Mouse (Mus musculus) heart, postnatal 14 days (tissue): ENCODE measurements around the gene Mphosph6. TPM values are rescaled to one million over a fixed set of nuclear protein-coding genes. Genes with fewer than 3 reads are reported as not detected.

Experiments
- DNase-seq, 2 experiments: peaks; one replicate each; pipeline ENCODE4 v3.0.0; 2021 to 2022
- intact Hi-C: fragments of 180-260 bp; cut with DNase I; formaldehyde crosslinking; loops from one replicate; pipeline ENCODE4 v1.15.1; 2025
- long read RNA-seq, 2 experiments: library from polyadenylated mRNA; stranded (forward); transcript quantifications; one replicate each; pipeline ENCODE4 v2.0.0; 2021
- total RNA-seq, 2 experiments: library from RNA; stranded (reverse); gene quantifications; 2 replicates each; pipeline ENCODE4 v1.2.3; 2021

Gene Mphosph6
- total RNA-seq: 1 to 10 TPM; 6.8 to 8.5 TPM
- long read RNA-seq, experiment 1, transcript Mphosph6-201 (5 exons, 1,068 nt): major isoform, 7 of 10 reads
- long read RNA-seq, experiment 1, partial matches to known transcripts: 0 of 10 reads
- long read RNA-seq, experiment 1, other reads (novel, unspliced or antisense): 2 of 10 reads
- long read RNA-seq, experiment 2, partial matches to known transcripts: 0 of 6 reads
- long read RNA-seq, experiment 2, other reads (novel, unspliced or antisense): 1 of 6 reads

- peak; percentile 98 for DNase-seq
- intact Hi-C loops: no loop called here
Measured at GRCm38 (mm10) chr8:117801443-117802298, at the start of gene Mphosph6. TSS of gene Mphosph6 (minus strand) at chr8:117801943.

DNA sequence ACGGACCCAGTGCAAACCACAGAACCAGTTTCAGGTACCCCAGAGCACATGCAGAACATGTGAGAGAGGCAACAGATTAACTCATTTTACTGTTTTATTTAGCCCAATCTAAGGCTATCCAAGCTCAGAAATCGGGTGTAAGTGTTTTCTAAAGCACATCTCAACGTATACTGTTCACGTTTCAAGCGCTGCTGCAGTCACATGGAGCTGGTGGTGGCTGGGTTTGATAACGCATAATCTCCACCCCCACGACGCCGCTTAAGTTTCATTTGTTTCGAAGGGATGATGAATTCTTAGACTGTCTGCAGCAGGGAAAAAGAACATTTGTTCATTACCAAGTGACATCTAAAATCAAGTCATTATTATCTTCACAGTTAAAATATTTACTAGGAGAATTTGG is 48.7 kb upstream of the Mphosph6 start:
- no peak for DNase-seq
- intact Hi-C loops: no loop called here

- DNase-seq: no peak
- intact Hi-C loops: no loop called here
Measured at GRCm38 (mm10) chr8:117847865-117848264, 46.1 kb upstream of the Mphosph6 start.

- intact Hi-C loops: no loop called here
- no peak for DNase-seq
Measured at GRCm38 (mm10) chr8:117843694-117844093, 42.0 kb upstream of the Mphosph6 start.

DNA sequence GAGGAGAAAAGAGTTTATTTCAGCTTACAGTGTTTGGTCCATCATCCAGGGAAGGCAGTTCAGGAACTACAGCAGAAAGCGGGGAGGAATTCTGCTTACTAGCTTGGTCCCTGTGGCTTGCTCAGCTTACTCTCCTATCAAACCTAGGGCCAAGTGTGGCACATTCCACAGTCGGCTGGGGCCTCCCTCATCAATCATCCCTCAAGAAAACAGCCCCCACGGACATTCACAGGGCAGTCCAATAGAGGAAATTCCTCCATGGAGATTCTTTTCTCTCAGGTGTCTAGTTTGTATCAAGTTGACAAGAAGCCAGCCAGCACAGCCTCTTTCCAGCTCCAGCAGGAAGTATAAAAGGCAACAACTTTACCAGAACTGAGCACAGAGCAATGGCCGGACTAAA is 11.8 kb upstream of the Mphosph6 start:
- intact Hi-C loops: no loop called here

DNA sequence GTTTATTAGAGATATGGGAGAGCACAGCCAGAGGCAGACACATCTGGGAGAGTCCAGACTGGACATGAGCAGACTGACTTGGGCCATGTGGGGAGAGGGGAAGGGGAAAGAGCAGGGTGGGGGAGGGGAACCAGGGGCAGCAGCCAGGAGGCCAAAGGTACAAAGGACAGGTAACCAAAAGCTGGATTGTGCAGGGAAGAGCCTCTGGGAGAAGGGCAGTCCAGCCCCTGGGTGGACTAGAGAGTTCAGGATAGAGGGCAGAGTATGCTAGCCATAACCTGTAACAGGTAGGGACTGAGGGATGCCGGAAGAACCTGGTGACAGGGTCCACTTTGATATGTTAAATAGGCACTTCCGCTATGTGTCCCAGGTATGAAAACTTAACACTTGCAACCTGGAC is 8.9 kb upstream of the Mphosph6 start:
- DNase-seq: no peak
- intact Hi-C loops: no loop called here

More for the DNA sequence above, 11.8 kb upstream of the Mphosph6 start:
- DNase-seq: no peak

DNA sequence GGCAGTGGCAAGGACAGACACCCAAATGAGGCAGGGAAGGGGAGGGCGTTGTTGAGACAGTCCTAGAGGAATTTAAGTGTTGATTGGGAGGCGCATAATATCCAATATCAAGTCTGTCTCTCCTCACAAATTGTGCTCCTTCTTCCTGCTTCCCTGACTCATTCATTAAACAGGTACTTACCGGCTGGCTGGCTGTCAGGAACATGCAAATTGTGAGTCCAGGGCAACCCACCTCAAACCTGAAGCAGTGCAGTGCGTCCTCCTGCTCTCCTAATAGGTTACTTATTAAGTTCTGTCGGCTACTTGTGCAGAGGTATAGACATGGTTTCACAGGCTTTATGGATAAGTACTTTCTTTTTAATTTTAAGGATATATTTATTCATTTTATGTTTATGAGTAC is 3.7 kb upstream of the Mphosph6 start:
- intact Hi-C loops: no loop called here
- no peak for DNase-seq

- no peak for DNase-seq
- intact Hi-C loops: no loop called here
Measured at GRCm38 (mm10) chr8:117802299-117802689, 551 bp upstream of the Mphosph6 start.

GRCm38 (mm10) chr8:117798066-117798465 is 3.7 kb downstream of the Mphosph6 start:
- intact Hi-C loops: no loop called here

GRCm38 (mm10) chr8:117796464-117796863 is 5.3 kb downstream of the Mphosph6 start:
- DNase-seq: no peak
- intact Hi-C loops: no loop called here

More at GRCm38 (mm10) chr8:117798066-117798465, 3.7 kb downstream of the Mphosph6 start:
- no peak for DNase-seq

GRCm38 (mm10) chr8:117794581-117794980 is 7.2 kb downstream of the Mphosph6 start:
- no peak for DNase-seq
- intact Hi-C loops: no loop called here

GRCm38 (mm10) chr8:117792616-117793144 is 9.1 kb downstream of the Mphosph6 start:
- no peak for DNase-seq
- intact Hi-C loops: no loop called here

DNA sequence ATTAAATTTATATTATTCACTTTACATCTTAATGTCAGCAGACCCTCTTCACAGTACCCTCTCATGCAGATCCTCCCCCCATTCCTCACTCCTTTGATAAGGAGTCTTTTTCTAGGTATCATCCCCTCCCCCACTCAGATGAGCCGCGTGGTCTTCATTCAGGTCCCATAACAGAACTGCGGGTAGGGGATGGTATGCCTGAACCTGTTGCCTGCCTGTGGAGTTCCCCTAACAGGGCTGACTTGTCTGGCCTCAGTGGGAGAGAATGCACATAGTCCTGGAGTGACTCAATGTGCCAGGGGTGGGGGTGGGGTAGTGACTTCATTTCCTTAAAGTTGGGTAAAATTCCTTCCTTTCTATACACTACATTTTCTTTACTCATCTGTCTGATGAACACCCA is 15.3 kb downstream of the Mphosph6 start:
- intact Hi-C loops: no loop called here
- no peak for DNase-seq

- intact Hi-C loops: no loop called here
Measured at GRCm38 (mm10) chr8:117783021-117783420, 18.7 kb downstream of the Mphosph6 start.

GRCm38 (mm10) chr8:117781375-117782129 is 20.2 kb downstream of the Mphosph6 start:
- intact Hi-C loops: no loop called here
- DNase-seq: no peak

More at GRCm38 (mm10) chr8:117783021-117783420, 18.7 kb downstream of the Mphosph6 start:
- no peak for DNase-seq

GRCm38 (mm10) chr8:117779344-117779743 is 22.4 kb downstream of the Mphosph6 start:
- no peak for DNase-seq
- intact Hi-C loops: loop anchor here (10.0 kb wide), 1 partner anchor 495 kb away; no protein-coding TSS in a partner anchor

- intact Hi-C loops: loop anchor here (10.0 kb wide), 1 partner anchor 496 kb away; no protein-coding TSS in a partner anchor
- DNase-seq: no peak
Measured at GRCm38 (mm10) chr8:117778531-117779322, 23.0 kb downstream of the Mphosph6 start.

DNA sequence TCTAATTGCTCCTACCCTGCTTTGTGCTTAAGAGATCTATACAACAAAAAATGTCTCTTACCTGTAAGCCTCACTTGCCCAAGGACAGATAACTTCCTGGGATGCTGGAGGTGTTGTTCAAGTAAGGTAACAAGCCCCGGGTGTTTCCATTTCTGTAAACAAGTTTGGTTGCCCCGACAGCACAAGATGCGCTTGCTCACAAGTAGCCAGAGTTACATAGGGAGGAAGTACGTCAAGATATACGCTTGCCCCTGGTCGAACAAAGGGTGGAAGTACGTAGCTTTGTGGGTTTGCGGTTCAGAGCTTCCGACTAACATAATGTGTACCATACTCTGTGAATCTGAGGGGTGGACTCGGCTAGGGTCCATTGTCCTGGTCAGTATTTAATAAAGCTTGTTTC is 25.7 kb downstream of the Mphosph6 start:
- intact Hi-C loops: loop anchor here (10.0 kb wide), 1 partner anchor 499 kb away; no protein-coding TSS in a partner anchor

GRCm38 (mm10) chr8:117775626-117776025 is 26.1 kb downstream of the Mphosph6 start:
- no peak for DNase-seq
- intact Hi-C loops: loop anchor here (10.0 kb wide), 1 partner anchor 499 kb away; no protein-coding TSS in a partner anchor

More for the DNA sequence above, 25.7 kb downstream of the Mphosph6 start:
- DNase-seq: no peak
